Mouse (Mus musculus): Measurements from ENCODE around the gene Itga9.

DNA sequence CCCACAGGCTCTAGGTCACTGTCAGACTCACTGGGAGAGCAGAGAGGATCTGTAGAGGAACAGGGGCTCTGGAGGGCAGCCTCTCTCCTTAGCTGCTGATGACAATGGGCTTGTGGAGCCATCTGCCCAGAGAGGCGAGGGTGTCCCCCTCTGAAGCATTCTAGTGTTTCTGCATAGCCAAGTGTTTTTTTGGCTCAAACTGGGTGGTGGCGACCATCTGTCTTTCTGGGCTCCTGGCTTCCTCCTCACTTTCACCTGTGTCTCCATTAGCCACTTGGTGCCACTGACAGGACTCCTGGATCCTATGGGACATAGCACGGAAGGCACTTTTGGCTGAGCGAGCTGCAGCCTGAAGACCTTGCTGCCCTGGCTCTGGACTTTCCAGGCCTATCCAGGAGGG, 34.8 kb upstream of the Itga9 start:
- TF ChIP-seq CTCF (IDR thresholded peaks at IDR 0.05; ENCODE audit: low read depth), result no peak
- no peak for TF ChIP-seq EP300 (IDR thresholded peaks at IDR 0.05; ENCODE audit: low read depth)

All from liver, postnatal 0 days (tissue).